Mouse (Mus musculus): ENCODE results near the gene Mat2a. TPM values are rescaled to one million over a fixed set of nuclear protein-coding genes. Genes with fewer than 3 reads are reported as not detected.
A peak's percentile ranks its signal among the peaks of the same experiment; 100 is the strongest.

The Mat2a gene
- total RNA-seq (2012; rRNA removed), result 166 and 274 TPM in 2 replicates
- total RNA-seq (2014; rRNA removed), result 218 and 232 TPM in 2 replicates
- 429 and 456 TPM in 2 replicates for polyA plus RNA-seq (2012; ENCODE audit: insufficient read length, low read depth)

GRCm38 (mm10) chr6:72439355-72440185 lies at the start of gene Mat2a:
Gene Mat2a, minus strand, starts transcription at chr6:72439558.
- H3K27me3 ChIP-seq (replicated peaks), result no peaks in the 10 kb centered on the region
- peak within 1 kb of the TSS; percentile 97 for H3K4me2 ChIP-seq (ENCODE audit: insufficient read depth, low read depth, poor library complexity, severe bottlenecking)
- H3K79me2 ChIP-seq (replicated peaks; ENCODE audit: control insufficient read depth, extremely low read depth, insufficient read depth, poor library complexity, severe bottlenecking), result peaks cover 43% of the 10 kb centered on the region
- peak; percentile 74 for DNase-seq (ENCODE audit: extremely low read depth)
- H3K4me3 ChIP-seq (replicated peaks in 1 of 3; ENCODE audit: low read depth in 2 of 3, low read length in 2 of 3, poor library complexity in 1 of 3), result peak within 1 kb of the TSS; percentile 80 to 98 (median 98)
- dilution Hi-C loops (cut with MboI; ENCODE audit: extremely low pct_ligation_motif_present, extremely low pct_unique_long_range_greater_than_20kb, low sequenced_read_pairs), result no loop called here
- H3K4me1 ChIP-seq (ENCODE audit: control insufficient read depth in 1 of 2, insufficient read depth in 2 of 2), result peaks cover 5 to 45% of the 10 kb centered on the region in 2 experiments
- in situ Hi-C loops (cut with MboI; ENCODE audit: low pct_ligation_motif_present, low pct_unique_long_range_greater_than_20kb, low sequenced_read_pairs), result no loop called here
- H3K36me3 ChIP-seq (replicated peaks in 1 of 2; ENCODE audit: control insufficient read depth in 1 of 2, insufficient read depth in 1 of 2, low read length in 1 of 2), result peaks cover 22 to 36% of the 10 kb centered on the region in 2 experiments
- H3K9ac ChIP-seq (ENCODE audit: insufficient read depth, low read depth), result peak within 1 kb of the TSS; percentile 98
- H3K9me3 ChIP-seq (replicated peaks; ENCODE audit: low read length), result no peaks in the 10 kb centered on the region
- peak within 1 kb of the TSS; percentile 95 for H3K27ac ChIP-seq (ENCODE audit: insufficient read depth, low read depth)
- no peak for TF ChIP-seq PAX5 (IDR thresholded peaks at IDR 0.05; ENCODE audit: low read length)
- peak; percentile 32; the same call in 1 of the 2 replicates for TF ChIP-seq IRF4 (IDR thresholded peaks at IDR 0.05; ENCODE audit: low read depth, low read length)
- TF ChIP-seq GABPA (IDR thresholded peaks at IDR 0.05; ENCODE audit: insufficient replicate concordance, low read depth, low read length), result no peak
- TF ChIP-seq TCF12 (IDR thresholded peaks at IDR 0.05; ENCODE audit: low read depth, low read length), result peak; percentile 93
- peak; percentile 98 for TF ChIP-seq POLR2AphosphoS2 (IDR thresholded peaks at IDR 0.05; ENCODE audit: low read depth, low read length)
- TF ChIP-seq ETS1 (conservative IDR thresholded peaks at IDR 0.05; ENCODE audit: low read depth, low read length), result no peak
- no peak for TF ChIP-seq ELF1 (IDR thresholded peaks at IDR 0.05; ENCODE audit: low read depth, low read length)
- no peak for TF ChIP-seq JUND (conservative IDR thresholded peaks at IDR 0.05; ENCODE audit: low read depth, low read length)
- no peak; the same call in 1 of the 2 replicates for TF ChIP-seq NRF1 (IDR thresholded peaks at IDR 0.05; ENCODE audit: low read depth, low read length)
- TF ChIP-seq MAZ (IDR thresholded peaks at IDR 0.05; ENCODE audit: low read depth, low read length), result peak; percentile 80; the same call in 1 of the 2 replicates
- no peak; the same call in 1 of the 2 replicates for TF ChIP-seq KAT2A (IDR thresholded peaks at IDR 0.05; ENCODE audit: insufficient replicate concordance, low read length)
- TF ChIP-seq POLR2A (IDR thresholded peaks at IDR 0.05; ENCODE audit: low read depth, low read length), result peak; percentile 100
- TF ChIP-seq EP300 (IDR thresholded peaks at IDR 0.05; ENCODE audit: low read length), result no peak
- TF ChIP-seq ZMIZ1 (IDR thresholded peaks at IDR 0.05; ENCODE audit: low read depth, low read length), result peak; percentile 100
- no peak for TF ChIP-seq ZC3H11A (IDR thresholded peaks at IDR 0.05; ENCODE audit: low read depth, low read length)
- no peak for TF ChIP-seq MAFK (IDR thresholded peaks at IDR 0.05; ENCODE audit: insufficient replicate concordance, low read length)
- no peak for TF ChIP-seq MXI1 (IDR thresholded peaks at IDR 0.05; ENCODE audit: low read depth, low read length)
- no peak for TF ChIP-seq JUN (IDR thresholded peaks at IDR 0.05; ENCODE audit: insufficient read depth, low read depth, low read length)
- no peak; the same call in 1 of the 2 replicates for TF ChIP-seq MAX (IDR thresholded peaks at IDR 0.05; ENCODE audit: low read length)
- TF ChIP-seq MEF2A (IDR thresholded peaks at IDR 0.05; ENCODE audit: borderline replicate concordance, low read depth, low read length), result peak; percentile 71; the same call in 1 of the 2 replicates
- TF ChIP-seq SIN3A (IDR thresholded peaks at IDR 0.05; ENCODE audit: low read length), result no peak; the same call in none of the 2 replicates
- TF ChIP-seq SMC3 (IDR thresholded peaks at IDR 0.05; ENCODE audit: low read depth, low read length), result no peak; the same call in 1 of the 2 replicates
- TF ChIP-seq NELFE (IDR thresholded peaks at IDR 0.05; ENCODE audit: low read depth, low read length), result peak; percentile 100
- TF ChIP-seq RCOR1 (conservative IDR thresholded peaks at IDR 0.05; ENCODE audit: low read depth, low read length), result no peak; the same call in 1 of the 2 replicates
- TF ChIP-seq CHD2 (IDR thresholded peaks at IDR 0.05; ENCODE audit: low read length), result peak; percentile 68
- TF ChIP-seq HCFC1 (IDR thresholded peaks at IDR 0.05; ENCODE audit: low read depth, low read length), result peak; percentile 29
- TF ChIP-seq CHD1 (IDR thresholded peaks at IDR 0.05; ENCODE audit: low read depth, low read length), result peak; percentile 99
- peak; percentile 94 for TF ChIP-seq TBP (conservative IDR thresholded peaks at IDR 0.05; ENCODE audit: low read depth, low read length)
- no peak; the same call in 1 of the 2 replicates for TF ChIP-seq MYC (IDR thresholded peaks at IDR 0.05; ENCODE audit: low read depth, low read length)
- no peak for TF ChIP-seq USF2 (conservative IDR thresholded peaks at IDR 0.05; ENCODE audit: low read depth, low read length)
- no peak for TF ChIP-seq USF1 (IDR thresholded peaks at IDR 0.05; ENCODE audit: low read depth, low read length)
- no peak for TF ChIP-seq ZNF384 (IDR thresholded peaks at IDR 0.05; ENCODE audit: low read depth, low read length)
- TF ChIP-seq E2F4 (IDR thresholded peaks at IDR 0.05; ENCODE audit: insufficient replicate concordance, low read depth, low read length), result no peak
- peak in 1 of 2 experiments; percentile 65; a peak in 2 of 4 replicates for TF ChIP-seq CTCF (conservative IDR thresholded peaks at IDR 0.05 in 1 of 2, IDR thresholded peaks at IDR 0.05 in 1 of 2; ENCODE audit: low read depth in 2 of 2, low read length in 2 of 2)
- TF ChIP-seq UBTF (IDR thresholded peaks at IDR 0.05; ENCODE audit: low read depth, low read length), result 0 out of 2 replicates have a peak, but pooled peaks have one; percentile 58
- no peak for TF ChIP-seq ZKSCAN1 (IDR thresholded peaks at IDR 0.05; ENCODE audit: borderline replicate concordance, low read depth, low read length)
- no peak for TF ChIP-seq RAD21 (IDR thresholded peaks at IDR 0.05; ENCODE audit: low read depth, low read length)

All from CH12.LX (cell line).